Mouse (Mus musculus): ENCODE measurements around the gene Samhd1. TPM values are rescaled to one million over a fixed set of nuclear protein-coding genes. Genes with fewer than 3 reads are reported as not detected.

The Samhd1 gene
- total and polyA plus RNA-seq, 3 experiments, result 32.8 to 79.5 (median 67.9) TPM

DNA sequence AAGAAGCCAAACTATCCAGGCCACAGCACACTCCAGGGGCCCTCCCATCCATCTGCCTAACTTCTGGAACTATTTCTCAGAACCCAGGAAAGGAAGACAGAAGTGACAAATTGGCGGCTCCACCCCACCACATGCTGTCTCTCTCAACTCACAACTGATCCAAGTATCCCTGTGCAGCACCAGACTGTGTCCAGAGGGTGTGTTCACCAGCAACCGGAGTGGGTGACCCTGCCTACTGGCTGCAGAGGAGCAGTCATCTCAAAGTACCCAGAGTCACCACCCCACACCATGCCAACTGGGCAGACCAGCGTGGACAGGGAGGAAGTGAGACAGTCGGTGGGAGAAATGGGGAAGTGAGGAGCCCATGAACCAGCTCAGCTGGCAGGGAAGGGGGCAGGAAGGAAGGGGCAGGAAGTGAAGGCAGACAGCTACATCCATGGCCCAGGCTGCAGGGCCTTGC, 71.8 kb downstream of the Samhd1 start (continued):
- no peak for TF ChIP-seq ZKSCAN1 (IDR thresholded peaks at IDR 0.05; ENCODE audit: borderline replicate concordance, low read depth, low read length)
- TF ChIP-seq JUN (IDR thresholded peaks at IDR 0.05; ENCODE audit: insufficient read depth, low read depth, low read length), result no peak
- no peak for TF ChIP-seq NRF1 (IDR thresholded peaks at IDR 0.05; ENCODE audit: low read depth, low read length)
- TF ChIP-seq MAZ (IDR thresholded peaks at IDR 0.05; ENCODE audit: low read depth, low read length), result no peak
- no peak for TF ChIP-seq USF1 (IDR thresholded peaks at IDR 0.05; ENCODE audit: low read depth, low read length)

DNA sequence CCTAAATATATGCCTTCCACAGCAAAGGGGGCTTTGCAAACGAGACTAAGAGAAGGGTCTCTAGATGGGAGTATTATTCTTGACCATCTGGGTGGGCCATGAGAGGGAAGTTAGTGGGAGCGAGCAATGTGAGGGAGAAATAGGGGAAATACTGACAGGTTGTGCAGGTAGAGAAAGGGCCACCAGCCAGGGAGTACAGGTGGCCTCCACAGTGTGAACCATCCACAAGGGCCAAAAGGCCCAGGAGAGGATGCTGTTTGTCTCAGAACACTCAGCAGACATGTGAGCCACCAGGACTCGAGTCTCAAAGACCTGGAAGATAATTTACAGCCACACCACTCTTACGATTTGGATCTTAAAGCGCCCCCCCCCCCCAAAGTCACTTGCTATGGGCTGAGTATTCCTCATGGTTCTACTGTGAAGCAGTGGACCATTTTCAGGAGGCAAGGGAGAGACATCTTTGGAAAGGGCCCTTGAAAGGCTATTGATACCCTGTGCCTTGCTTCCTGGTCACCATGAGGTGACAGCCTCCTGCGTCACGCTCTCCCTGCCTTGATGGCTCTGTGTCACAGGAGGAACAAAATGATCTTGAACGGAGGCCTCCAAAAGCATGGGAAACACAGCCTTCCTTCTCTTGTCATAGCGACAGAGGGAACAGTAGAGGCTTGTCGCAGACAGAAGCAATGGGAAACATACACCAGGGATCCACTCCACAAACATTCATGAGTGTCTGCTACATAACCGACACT, 74.3 kb downstream of the Samhd1 start:
- H3K36me3 ChIP-seq (replicated peaks in 1 of 2; ENCODE audit: control insufficient read depth in 1 of 2, insufficient read depth in 1 of 2, low read length in 1 of 2), result no peaks in the 10 kb centered on the region
- H3K79me2 ChIP-seq (replicated peaks; ENCODE audit: control insufficient read depth, extremely low read depth, insufficient read depth, poor library complexity, severe bottlenecking), result no peaks in the 10 kb centered on the region
- no peaks in the 10 kb centered on the region for H3K9me3 ChIP-seq (replicated peaks; ENCODE audit: low read length)
- dilution Hi-C loops (cut with MboI; ENCODE audit: extremely low pct_ligation_motif_present, extremely low pct_unique_long_range_greater_than_20kb, low sequenced_read_pairs), result no loop called here
- TF ChIP-seq ZC3H11A (IDR thresholded peaks at IDR 0.05; ENCODE audit: low read depth, low read length) (no peak), ETS1 (conservative IDR thresholded peaks at IDR 0.05; ENCODE audit: low read depth, low read length) (no peak)
- no peaks in the 10 kb centered on the region for H3K27me3 ChIP-seq (replicated peaks)
- no peak overlapping the region for H3K4me2 ChIP-seq (ENCODE audit: insufficient read depth, low read depth, poor library complexity, severe bottlenecking)
- no peak for DNase-seq (ENCODE audit: extremely low read depth)
- no peak overlapping the region for H3K9ac ChIP-seq (ENCODE audit: insufficient read depth, low read depth)
- H3K27ac ChIP-seq (ENCODE audit: insufficient read depth, low read depth), result no peak overlapping the region
- H3K4me1 ChIP-seq (ENCODE audit: control insufficient read depth in 1 of 2, insufficient read depth in 2 of 2), result peaks cover 13 to 59% of the 10 kb centered on the region in 2 experiments
- in situ Hi-C loops (cut with MboI; ENCODE audit: low pct_ligation_motif_present, low pct_unique_long_range_greater_than_20kb, low sequenced_read_pairs), result no loop called here
- no peak overlapping the region for H3K4me3 ChIP-seq (replicated peaks in 1 of 3; ENCODE audit: low read depth in 2 of 3, low read length in 2 of 3, poor library complexity in 1 of 3)

DNA sequence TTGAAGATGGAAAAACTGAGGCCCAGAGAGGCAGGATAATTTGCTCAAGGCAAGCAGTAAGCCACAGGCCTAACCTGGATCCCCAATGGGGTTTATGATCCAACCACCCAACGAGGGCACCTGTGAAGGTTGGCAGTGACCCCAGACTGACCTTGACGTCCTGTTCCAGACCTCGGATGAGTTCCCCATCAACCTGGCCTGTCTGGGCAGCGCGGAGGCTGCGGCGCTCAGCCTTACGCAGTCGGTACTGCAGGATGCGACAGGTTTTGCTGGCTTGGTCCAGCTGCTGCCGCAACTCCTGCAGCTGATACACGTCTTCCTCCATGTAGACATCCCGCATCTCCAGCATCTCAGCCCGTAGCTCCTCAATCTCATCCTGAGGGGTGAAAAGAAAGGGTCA, 75.0 kb downstream of the Samhd1 start:
- dilution Hi-C loops (cut with MboI; ENCODE audit: extremely low pct_ligation_motif_present, extremely low pct_unique_long_range_greater_than_20kb, low sequenced_read_pairs), result no loop called here
- DNase-seq (ENCODE audit: extremely low read depth), result no peak
- Histone ChIP-seq H3K9ac (ENCODE audit: insufficient read depth, low read depth) (no peak overlapping the region), H3K27me3 (replicated peaks) (no peaks in the 10 kb centered on the region), H3K36me3 (replicated peaks in 1 of 2; ENCODE audit: control insufficient read depth in 1 of 2, insufficient read depth in 1 of 2, low read length in 1 of 2) (no peaks in the 10 kb centered on the region), H3K79me2 (replicated peaks; ENCODE audit: control insufficient read depth, extremely low read depth, insufficient read depth, poor library complexity, severe bottlenecking) (no peaks in the 10 kb centered on the region), H3K27ac (ENCODE audit: insufficient read depth, low read depth) (no peak overlapping the region), H3K9me3 (replicated peaks; ENCODE audit: low read length) (no peaks in the 10 kb centered on the region), H3K4me2 (ENCODE audit: insufficient read depth, low read depth, poor library complexity, severe bottlenecking) (no peak overlapping the region), H3K4me3 (replicated peaks in 1 of 3; ENCODE audit: low read depth in 2 of 3, low read length in 2 of 3, poor library complexity in 1 of 3) (no peak overlapping the region), H3K4me1 (ENCODE audit: control insufficient read depth in 1 of 2, insufficient read depth in 2 of 2) (peaks cover 13 to 61% of the 10 kb centered on the region in 2 experiments)
- TF ChIP-seq USF2 (conservative IDR thresholded peaks at IDR 0.05; ENCODE audit: low read depth, low read length), result no peak
- TF ChIP-seq KAT2A (IDR thresholded peaks at IDR 0.05; ENCODE audit: insufficient replicate concordance, low read length), result no peak
- no peak for TF ChIP-seq IRF4 (IDR thresholded peaks at IDR 0.05; ENCODE audit: low read depth, low read length)
- TF ChIP-seq RCOR1 (conservative IDR thresholded peaks at IDR 0.05; ENCODE audit: low read depth, low read length), result no peak
- no peak for TF ChIP-seq ZNF384 (IDR thresholded peaks at IDR 0.05; ENCODE audit: low read depth, low read length)
- no peak for TF ChIP-seq MAX (IDR thresholded peaks at IDR 0.05; ENCODE audit: low read length)
- no peak for TF ChIP-seq BHLHE40 (IDR thresholded peaks at IDR 0.05; ENCODE audit: low read depth, low read length)
- no peak for TF ChIP-seq JUN (IDR thresholded peaks at IDR 0.05; ENCODE audit: insufficient read depth, low read depth, low read length)
- TF ChIP-seq CHD2 (IDR thresholded peaks at IDR 0.05; ENCODE audit: low read length), result no peak
- no peak for TF ChIP-seq MAFK (IDR thresholded peaks at IDR 0.05; ENCODE audit: insufficient replicate concordance, low read length)
- TF ChIP-seq POLR2AphosphoS2 (IDR thresholded peaks at IDR 0.05; ENCODE audit: low read depth, low read length), result no peak
- TF ChIP-seq ZKSCAN1 (IDR thresholded peaks at IDR 0.05; ENCODE audit: borderline replicate concordance, low read depth, low read length), result no peak
- no peak for TF ChIP-seq ZC3H11A (IDR thresholded peaks at IDR 0.05; ENCODE audit: low read depth, low read length)
- TF ChIP-seq PAX5 (IDR thresholded peaks at IDR 0.05; ENCODE audit: low read length), result no peak
- no peak for TF ChIP-seq UBTF (IDR thresholded peaks at IDR 0.05; ENCODE audit: low read depth, low read length)
- in situ Hi-C loops (cut with MboI; ENCODE audit: low pct_ligation_motif_present, low pct_unique_long_range_greater_than_20kb, low sequenced_read_pairs), result no loop called here

Measured in CH12.LX (cell line).